Mouse (Mus musculus) heart, adult 18-20 months (tissue): Measurements from ENCODE around the gene Unc93a2. TPM values are rescaled to one million over a fixed set of nuclear protein-coding genes. Genes with fewer than 3 reads are reported as not detected.
"Not testable (repeated sequence)": the region's sequence is repeated elsewhere in the genome, so short reads cannot be mapped to it uniquely, and the experiment has no call there.

Experiments used
- DNase-seq, 2 experiments: peaks; one replicate each; pipeline ENCODE4 v3.0.0; 2021 to 2022; ENCODE audit warnings: mixed read lengths in 1 of 2
- long read RNA-seq, 2 experiments: library from polyadenylated mRNA; stranded (forward); transcript quantifications; one replicate each; pipeline ENCODE4 v2.0.0; 2021
- total RNA-seq, 2 experiments: library from RNA; stranded (reverse); gene quantifications; 2 replicates each; pipeline ENCODE4 v1.2.3; 2021

The Unc93a2 gene
- not detected for total RNA-seq
- long read RNA-seq, experiment 1 = 0 reads
- long read RNA-seq, experiment 2 = 0 reads

DNA sequence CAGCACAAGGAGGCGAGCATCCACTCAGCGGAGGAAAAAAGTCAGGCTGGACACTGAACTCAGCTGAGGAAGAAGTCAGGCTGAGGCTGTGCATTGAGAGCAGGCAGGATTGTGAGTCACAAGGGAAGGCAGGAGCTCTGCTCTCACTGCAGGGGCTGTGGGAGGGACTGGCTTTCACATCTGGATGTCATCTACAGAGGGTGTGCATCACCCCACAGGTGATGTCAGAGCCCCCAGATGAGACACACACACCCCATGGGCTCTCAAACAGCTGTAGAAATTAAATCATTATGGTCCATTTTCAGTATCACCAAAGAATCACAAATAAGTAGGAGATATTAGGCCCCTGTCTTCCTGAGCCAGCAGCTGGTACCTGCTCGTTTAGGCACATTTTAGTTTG lies at the start of gene Unc93a2:
Gene Unc93a2, minus strand, starts transcription at position 101 of the 400 bp plus-strand sequence.
- DNase-seq = not testable (repeated sequence)

DNA sequence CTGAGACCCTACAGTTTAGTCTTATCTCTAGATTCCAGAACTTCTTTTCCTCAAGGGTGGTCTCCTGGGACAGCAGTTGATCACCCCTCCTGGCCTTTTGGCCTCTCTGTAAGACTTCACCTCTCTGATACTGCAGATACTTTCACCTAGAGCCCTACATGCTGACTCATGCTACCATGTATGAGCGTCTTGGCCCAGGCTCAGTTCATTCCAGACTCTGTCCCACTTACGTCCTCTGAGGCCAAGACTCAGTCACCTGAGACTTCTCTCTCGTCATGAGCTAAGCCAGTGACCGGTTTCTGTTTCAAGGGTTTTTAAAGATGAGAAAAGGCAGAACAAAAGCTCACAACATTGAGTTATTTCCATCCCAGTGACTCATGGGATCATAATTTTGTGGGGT lies 48.9 kb upstream of the Unc93a2 start:
- peak; percentile 10 to 18 for DNase-seq

DNA sequence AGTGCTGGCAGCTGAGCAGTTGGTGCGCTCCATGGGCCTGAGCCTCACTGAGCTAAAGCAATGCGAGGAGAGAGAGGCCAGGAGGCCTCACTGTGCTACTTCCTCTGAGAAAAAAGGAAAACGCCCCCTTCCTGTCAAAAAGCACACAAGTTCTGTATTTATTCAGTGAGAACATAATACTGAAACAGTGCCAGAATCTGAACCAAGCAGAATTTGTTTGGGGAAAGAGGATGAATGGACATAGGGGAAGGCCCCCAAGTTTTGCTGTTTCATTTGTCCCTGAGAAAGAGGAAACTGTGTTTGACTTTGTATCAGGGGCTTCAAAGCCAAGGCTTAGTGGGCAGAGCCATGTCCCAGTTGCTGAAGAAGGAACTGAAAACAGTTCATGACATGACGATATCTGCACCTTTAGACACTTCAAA lies 45.0 kb upstream of the Unc93a2 start:
- DNase-seq = peak; percentile 8 to 38

DNA sequence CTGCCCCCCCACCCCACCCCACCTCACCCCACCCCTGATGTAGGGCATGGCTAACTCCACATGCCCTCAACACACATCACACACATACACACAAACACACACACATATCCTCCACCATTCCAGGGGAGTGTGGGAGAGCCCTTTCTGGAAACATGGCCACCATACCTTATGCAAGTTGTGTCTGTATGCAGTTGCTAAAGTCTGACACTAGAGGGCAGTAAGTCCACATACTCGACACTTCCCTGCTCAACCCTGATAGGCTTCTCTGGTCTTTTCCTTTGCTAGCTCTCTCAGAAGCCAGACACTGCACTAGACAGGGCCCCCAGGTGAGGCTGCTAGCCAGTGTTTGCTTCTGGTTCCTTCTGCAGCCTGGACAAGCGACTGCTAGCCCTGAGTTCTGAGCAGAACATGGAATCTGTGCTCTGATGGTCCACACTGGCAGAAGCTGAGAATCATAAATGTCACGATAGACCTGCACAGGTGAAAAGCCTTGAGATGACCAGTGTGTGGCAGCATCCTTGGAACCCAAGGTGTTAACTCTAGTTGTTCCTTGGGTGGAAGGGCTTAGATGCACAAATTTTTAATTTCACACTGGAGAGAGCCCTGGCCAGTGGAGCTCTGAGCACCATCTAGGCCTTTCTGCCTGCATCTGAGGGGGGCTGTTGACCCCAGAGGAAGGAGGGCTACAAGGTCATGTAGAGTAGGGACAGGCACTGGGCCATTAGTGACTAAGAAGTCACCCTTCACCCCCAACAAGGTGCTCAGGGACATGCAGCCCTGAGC lies 35.1 kb upstream of the Unc93a2 start:
- DNase-seq = peak; percentile 7 to 27

DNA sequence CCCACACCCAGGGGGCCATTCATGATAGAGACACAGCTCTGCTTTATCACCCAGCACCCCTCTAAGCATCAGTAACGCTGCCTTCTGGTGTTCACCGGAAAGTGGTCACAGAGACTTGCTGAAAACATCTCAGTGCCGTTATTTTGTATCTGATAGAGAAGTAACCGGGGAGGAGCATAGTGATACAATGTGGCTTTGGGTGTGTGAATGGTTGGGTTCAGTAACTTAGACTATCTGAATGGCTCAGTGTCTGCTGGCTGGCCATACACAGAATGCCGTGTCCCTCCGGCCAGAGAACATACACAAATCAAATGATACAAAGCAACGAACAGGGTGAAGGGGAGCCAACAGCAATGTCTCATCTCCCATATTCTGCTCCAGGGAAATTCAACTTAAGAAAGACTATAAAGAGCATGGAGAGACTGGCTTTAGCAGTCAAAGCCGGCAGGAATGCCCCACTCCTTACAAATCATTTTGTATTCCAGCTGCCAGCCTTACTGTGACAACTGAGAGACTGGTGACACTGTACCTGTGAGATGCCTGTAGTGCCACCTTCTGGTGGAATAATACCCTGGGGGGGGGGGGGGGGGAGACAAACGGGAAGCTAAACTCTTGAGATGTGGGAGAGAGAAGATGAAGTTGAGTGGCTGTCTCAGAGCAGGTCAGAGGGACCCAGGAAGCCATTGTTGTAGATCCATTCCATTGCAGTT lies 29.5 kb upstream of the Unc93a2 start:
- not testable (repeated sequence) for DNase-seq

DNA sequence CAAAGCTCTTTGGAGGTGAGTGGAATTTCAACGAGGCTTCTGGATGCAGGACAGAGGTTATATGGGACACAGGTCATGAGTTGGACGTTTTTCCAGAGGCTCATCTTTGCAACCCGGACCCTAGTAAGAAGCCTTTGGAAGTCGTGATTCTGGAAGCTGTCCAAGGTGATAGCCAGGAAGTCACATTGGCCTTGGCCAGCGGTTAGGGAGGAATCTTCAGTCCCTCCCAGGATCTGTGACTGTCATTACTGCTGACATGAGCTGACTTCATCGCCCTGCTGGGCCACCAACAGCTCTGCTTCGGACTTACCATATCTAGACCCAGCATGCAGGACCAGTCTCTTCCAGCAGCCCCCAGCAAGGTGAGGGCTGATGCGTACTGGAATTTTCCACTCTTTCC lies 28.1 kb upstream of the Unc93a2 start:
- DNase-seq = not testable (repeated sequence)

DNA sequence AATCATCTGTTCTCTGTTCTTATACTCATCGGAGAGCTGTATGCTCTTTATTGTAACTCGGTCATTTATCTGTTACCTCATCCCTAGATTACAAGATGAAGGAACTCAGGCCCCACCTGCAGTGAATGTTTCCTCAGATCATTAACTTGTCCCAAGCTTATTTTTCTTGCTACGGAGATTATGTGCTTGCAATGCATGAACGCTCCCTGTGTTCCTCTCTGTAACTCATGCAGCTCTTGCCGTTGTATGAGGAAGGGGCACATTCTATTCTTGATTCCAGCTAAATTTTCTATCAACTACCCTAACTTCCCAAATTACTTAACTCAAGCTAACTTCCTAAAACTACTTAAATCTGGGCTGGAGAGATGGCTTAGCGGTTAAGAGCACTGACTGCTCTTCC lies 14.5 kb upstream of the Unc93a2 start:
- not testable (repeated sequence) for DNase-seq

DNA sequence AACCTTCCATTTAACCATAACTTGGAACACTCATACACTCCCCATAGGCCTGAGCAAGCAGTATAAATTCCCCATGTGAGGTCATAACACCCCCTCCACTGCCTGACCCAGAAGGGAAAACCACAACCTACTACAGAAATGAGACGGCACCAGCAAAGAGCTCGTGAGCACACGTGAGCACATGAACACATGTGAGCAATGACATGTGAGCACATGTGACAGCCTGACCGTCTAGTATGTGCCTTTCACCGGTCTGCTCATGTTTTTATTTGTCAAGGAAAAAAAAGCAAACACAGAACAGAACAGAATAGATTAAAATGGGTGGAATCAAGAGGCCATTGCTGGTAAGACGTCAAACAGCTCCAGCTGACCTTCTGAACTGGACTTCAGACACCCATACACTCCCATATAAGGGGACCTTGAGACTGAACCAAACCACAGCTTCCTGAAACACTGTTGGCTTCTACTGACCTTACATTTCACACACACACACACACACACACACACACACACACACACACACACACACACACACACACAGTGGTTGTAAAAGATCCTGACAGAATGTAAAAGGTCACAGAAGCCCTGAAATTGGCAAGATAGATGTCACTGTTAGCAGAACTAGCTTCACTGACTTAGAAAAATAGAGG lies 13.1 kb upstream of the Unc93a2 start:
- DNase-seq = peak in 1 of 2 experiments; percentile 9

DNA sequence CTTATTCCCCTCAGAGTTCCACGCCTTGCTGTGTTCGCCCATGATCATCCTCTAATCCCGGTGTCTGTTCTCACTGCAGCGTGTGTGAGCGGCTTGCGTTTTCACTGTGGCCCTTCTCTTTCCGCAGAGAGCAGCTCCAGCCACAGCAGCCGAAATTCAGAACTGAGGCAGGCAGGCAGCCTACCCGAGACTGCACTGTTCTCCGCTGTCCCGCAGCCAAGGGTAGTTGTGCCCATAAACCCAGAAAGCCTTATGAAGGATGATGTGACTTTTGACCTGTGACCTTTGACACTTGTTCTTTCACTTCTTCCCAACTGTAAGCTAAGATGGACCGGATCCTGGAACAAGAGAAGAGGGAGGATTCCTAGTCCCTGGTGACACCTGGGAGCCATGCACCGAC lies 11.8 kb upstream of the Unc93a2 start:
- not testable (repeated sequence) for DNase-seq

DNA sequence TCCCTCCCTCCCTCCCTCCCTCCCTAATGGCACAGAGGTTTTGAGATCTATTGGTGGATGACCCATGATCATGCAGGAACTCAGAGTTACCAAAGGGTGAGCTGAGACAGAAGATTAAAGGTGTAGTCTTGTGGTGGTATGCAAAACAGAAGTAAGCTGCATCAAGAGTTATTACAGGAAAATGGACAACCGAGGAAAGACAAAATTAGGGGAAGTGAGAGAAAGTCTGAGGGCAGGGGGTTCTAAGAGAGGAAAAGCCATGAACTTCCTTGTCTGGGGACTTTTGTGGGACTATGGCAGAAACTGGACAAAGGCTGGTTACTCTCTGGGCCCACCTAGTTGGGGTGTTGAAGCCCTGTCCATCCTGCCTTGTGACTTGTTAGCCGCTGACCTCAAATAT lies 11.0 kb upstream of the Unc93a2 start:
- DNase-seq = not testable (repeated sequence)

DNA sequence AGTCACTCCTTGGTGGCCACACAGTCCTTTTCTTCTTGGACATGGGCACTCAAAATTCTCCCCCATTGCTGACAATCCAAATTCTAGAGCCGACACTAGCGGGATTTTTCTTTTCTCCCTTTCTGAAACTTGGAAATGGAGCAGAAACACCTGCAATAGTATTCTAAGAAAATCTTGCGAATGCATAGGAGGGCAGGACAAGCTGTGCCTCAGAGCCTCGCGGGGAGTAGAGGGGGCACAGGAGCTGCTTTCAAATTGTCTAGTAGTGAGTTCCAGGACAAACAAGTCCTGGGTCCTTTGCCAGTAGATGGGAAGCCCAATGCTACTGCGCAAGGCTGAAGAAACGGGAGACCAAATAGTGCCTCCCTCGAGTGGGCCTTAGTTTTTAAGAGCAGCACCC lies 10.4 kb upstream of the Unc93a2 start:
- DNase-seq = not testable (repeated sequence)

DNA sequence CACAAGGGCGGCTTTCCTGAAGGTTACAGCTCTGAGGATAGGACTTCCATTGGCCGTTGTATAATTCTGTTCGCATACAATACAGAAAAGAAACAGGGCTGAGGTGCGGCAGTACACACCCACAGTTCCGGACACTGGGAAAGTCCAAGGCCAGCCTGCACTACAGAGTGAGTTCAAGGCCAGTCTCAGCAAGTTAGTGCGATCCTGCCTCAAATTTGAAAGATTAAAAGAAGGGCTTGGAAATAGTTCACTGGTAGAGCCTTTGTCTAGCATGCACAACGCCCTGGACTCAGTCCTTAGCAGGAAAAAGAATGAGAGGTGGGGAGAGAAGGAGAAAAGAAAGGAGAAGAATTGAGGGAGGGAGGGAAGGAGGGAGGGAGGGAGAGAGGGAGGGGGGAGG lies 9.9 kb upstream of the Unc93a2 start:
- not testable (repeated sequence) for DNase-seq

DNA sequence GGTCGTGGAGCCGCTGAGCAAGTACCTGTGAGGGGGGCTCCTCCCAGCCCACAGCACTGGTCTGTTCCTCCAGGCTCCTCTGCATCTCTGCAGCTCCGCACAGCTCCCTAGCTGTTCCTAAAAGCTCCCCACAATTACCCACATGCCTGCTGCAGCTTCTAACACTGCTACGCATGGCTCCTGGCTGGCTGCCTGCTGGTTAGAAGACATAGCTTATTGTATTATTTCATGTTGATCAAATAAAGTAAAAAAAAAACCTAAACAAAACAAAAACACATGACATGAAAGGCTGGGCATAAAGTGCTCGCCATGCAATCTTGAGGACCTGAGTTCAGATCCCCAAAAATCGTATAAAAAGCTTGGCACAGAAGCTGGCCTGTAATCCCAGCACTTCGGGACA lies 4.6 kb upstream of the Unc93a2 start:
- not testable (repeated sequence) for DNase-seq

DNA sequence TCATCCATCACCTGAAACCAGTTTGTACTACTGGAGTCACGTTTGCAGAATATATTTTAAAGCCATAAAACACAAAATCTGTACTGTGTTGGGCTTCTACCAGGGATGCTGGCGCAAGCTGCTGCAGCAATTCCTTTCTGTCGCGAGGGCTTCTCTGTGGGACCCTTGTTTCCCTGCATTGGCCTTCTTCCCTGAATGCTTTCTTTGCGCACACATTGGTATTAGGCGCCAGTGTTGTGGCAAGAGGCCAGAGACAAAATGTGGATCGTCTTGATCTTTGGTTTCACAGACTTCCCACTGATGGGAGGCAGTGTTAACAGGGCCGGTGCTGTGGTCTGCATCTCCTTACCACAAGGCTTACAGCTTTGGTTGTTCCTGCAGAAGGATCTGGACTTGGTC lies 3.7 kb upstream of the Unc93a2 start:
- DNase-seq = not testable (repeated sequence)

DNA sequence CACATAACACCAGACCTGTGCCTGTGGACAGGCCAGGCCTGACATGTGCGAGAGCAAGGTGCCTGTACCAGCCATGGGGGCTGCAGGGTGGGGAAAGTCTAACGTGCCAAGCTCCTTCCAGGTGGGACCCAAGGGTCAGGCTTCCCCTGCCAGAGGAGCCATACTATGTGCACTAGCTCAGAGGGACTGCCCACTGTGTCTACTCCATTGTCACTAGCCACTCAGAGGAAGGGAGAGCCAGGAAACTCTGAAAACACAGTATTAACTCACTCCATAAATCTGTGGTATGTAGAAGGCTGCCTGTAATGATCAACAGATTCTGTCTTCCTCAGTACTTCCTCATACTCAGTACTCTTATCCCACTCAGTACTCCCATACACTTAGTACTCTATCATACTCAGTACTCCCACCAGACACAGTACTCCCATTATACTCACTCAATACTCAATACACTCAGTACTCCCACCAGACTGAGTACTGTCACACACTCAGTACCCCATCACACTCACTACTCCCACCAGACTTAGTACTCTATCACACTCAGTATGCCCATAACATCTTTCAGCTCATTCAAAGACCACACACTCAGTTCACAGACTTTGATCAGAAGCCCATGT lies 3.2 kb upstream of the Unc93a2 start:
- DNase-seq = not testable (repeated sequence)

DNA sequence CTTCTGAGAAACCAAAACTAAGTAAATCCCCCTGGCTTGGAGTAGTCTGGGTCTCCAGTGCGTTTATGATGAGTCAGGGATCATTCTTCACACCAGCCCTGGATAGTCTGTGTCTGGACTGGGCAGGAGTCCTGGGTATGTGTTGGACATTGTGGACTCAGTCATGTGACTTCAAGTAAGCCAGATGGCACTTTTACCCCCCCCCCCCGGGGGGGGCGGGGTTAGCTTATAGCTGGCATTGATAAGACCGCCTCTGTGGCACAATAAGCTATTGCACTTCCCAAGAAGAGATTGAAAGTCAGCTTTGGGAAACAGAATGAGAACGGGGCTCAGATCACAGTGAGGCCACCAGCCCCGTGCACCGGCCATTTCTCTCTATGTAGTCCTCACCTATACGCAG lies 752 bp upstream of the Unc93a2 start:
- not testable (repeated sequence) for DNase-seq

DNA sequence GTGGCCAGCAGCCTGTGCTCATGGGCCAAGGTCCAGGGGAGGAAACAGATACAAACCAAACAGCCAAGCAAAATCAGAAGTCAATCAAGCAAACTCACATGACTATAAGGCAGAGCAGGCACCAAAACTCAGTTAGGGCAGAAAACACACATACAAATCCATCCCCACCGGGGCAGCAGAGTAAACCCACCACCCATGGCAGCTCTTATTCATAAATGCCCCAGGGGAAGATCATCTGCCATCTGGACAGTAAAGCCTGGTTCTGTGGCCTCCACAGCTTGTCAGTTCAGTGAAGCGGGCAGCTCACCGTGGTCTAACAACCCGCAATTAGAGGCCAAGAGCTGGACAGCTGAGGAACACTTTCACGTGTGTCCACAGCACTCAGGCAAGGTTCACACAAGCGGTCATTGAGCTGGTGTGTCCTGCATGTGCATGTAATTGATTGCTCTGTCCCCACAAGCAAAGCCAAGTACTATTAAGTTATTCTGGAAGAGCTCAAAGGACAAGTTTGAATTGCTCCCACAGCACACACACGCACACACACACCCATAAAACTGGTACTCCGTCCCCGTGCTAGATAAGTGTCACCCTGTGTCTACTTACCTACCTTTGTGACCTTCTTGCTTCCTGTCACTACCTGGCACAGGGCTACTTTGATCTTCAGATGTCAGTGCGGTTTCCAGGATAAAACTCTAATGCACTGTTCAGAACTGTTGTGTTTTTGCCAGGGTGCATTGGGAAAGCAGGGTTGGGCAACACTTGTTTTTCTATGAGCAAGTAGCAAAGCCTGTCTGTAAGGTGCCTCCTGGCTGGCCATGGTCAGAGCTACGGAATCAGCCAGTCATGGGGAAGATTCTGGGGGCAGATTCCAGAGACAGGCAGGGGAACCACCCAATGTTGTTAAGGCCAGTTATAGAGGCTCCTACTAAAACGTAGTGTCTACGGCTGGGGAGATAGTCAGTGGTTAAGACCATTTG lies 1.8 kb downstream of the Unc93a2 start:
- not testable (repeated sequence) for DNase-seq

DNA sequence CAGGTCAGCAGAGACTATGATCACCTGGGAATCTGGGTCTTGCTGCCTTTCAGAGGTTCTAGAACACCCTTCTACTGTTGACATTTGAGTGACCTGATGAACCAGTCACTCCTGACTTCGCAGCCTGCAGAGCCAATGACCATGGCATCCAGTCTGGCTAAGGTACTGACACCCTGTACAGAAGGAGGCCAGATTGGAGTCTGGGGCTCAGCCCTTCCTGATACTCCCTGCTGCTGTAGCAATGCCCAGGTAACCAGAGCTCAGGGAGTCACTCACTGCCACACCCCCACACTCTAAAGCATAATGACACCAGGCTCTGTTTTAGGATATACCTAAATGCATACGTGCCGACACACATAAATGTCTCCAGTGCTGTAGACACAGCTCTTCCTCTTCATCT lies 2.6 kb downstream of the Unc93a2 start:
- DNase-seq = not testable (repeated sequence)

DNA sequence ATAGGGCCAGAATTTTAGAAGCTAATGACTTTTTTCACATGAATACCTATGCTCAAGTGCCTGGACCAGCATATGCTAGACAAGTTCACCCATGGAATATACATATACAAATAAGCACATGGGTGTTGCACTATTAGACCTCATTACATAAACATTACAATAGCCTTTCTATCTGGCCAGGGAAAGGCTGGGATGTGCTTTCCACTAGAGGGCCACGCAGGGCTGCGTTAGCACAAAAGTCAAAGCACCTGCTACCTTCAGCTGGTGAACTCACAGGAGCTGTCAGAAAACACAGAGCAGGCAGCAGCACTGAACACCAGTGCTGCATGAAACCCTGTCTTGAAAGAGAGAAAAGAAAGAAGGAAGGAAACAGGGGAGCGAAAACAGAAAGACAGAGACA lies 7.4 kb downstream of the Unc93a2 start:
- DNase-seq = not testable (repeated sequence)

DNA sequence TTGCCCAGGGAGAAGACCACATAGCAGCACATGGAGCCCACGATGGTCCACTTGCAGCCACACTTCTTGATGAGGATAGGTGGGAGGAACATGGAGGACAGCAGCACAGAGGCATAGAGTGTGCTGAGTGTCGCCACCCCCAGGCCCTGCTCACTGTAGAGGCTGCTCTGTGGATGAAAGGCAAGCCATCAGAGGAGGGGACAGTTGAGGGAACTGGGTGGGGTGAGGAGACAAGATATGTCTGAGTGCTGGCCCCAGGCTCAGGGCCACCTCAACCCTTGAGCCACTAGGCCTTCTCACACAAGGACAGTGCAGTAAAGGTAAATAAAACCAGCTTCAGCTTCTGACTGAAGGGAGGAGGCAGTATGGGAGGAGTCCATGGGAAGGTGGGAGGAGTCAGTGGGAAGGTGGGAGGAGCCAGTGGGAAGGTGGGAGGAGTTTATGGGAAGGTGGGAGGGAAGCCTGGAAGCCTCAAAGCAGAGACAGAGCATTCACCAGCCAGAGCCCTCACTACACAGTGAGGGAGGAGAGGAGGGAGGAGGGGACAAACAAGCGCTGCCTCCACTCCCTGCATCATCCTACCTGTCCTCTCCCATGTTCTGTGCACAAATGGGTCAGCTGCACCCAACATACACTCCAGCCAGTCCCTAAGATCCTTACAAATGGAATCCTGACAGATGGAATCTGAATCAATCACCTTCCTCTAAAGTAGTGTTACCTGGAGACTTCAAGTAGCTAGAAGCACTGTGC lies 8.1 kb downstream of the Unc93a2 start:
- DNase-seq = not testable (repeated sequence)
